Mouse (Mus musculus) small intestine, adult 2 months (tissue): ENCODE results near the gene Dock6.

Source experiments
- CTCF ChIP-seq: fragments of 200-500 bp; IDR thresholded peaks from 2 replicates; pipeline ENCODE4 v1.5.1; 2012; ENCODE audit warnings: low read depth, mild to moderate bottlenecking, control low read depth, inconsistent platforms, low read length, moderate library complexity, mixed read lengths; ENCODE audit not compliant: insufficient replicate concordance, insufficient read length; ENCODE audit errors: extremely low read depth
- POLR2A ChIP-seq: fragments of 200-500 bp; IDR thresholded peaks from 2 replicates; pipeline ENCODE4 v1.6.1; 2012; ENCODE audit warnings: low read depth, mild to moderate bottlenecking, control low read depth, inconsistent platforms, low read length, moderate library complexity

DNA sequence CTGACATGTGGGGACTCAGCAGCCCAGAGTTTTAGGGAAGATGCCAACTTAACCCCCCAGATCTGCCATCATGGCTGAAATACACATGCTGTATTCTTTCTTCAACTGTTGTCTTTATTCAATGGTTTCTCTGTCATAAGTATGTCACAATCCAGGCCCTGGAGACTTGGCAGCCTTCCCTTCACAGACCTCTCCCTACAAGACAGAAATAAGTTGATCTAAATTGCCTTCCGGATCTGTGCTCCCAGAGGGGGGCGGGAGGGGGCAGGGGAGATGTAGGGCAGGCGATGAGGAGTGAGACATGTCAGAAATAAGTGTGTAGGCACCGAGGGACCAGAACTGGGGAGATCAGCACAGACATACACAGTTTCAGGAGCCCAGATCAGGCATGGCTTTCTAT is 19.8 kb upstream of the Dock6 start:
- TF ChIP-seq POLR2A (no peak), CTCF (no peak)
